Mouse (Mus musculus) brown adipose tissue, adult 24 weeks (tissue): ENCODE measurements around the gene Igf2r. TPM values are rescaled to one million over a fixed set of nuclear protein-coding genes. Genes with fewer than 3 reads are reported as not detected.

Source experiments
- H3K27ac ChIP-seq: fragments of 200-500 bp; replicated peaks from 2 replicates; pipeline ENCODE4 v1.5.1; 2012; ENCODE audit warnings: low read depth, mild to moderate bottlenecking, low read length
- H3K4me1 ChIP-seq: fragments of 200-500 bp; 2 replicates; pipeline ENCODE4 v1.6.1; 2012; ENCODE audit warnings: low read length, mixed read lengths; ENCODE audit not compliant: control insufficient read depth, insufficient read depth, insufficient read length
- H3K4me3 ChIP-seq: fragments of 200-500 bp; 2 replicates; pipeline ENCODE4 v1.5.1; 2012; ENCODE audit warnings: low read depth, mild to moderate bottlenecking, low read length, moderate library complexity; ENCODE audit not compliant: insufficient read depth
- polyA plus RNA-seq: library from polyadenylated mRNA; stranded (reverse); fragments of >200 nt; gene quantifications from 2 replicates; pipeline ENCODE4 v1.2.4, GENCODE M21; 2012; ENCODE audit not compliant: missing spikeins, insufficient read depth, insufficient read length

Igf2r gene
- polyA plus RNA-seq, 1 experiment, result 16.3 TPM

GRCm38 (mm10) chr17:12660572-12661260, 108.7 kb downstream of the Igf2r start:
- Histone ChIP-seq H3K4me3 (no peak overlapping the region), H3K27ac (no peak overlapping the region), H3K4me1 (peaks cover 6% of the 10 kb centered on the region; the same call in 1 of the 2 replicates)

- Histone ChIP-seq H3K4me3 (no peak overlapping the region), H3K4me1 (peaks cover 5% of the 10 kb centered on the region; the same call in 1 of the 2 replicates), H3K27ac (no peak overlapping the region)
Observed at GRCm38 (mm10) chr17:12659233-12659632, 110.2 kb downstream of the Igf2r start.

- Histone ChIP-seq H3K4me1 (peaks cover under 1% of the 10 kb centered on the region; the same call in 1 of the 2 replicates), H3K4me3 (no peak overlapping the region), H3K27ac (no peak overlapping the region)
Observed at GRCm38 (mm10) chr17:12658784-12659183, 110.7 kb downstream of the Igf2r start.

- Histone ChIP-seq H3K27ac (no peak overlapping the region), H3K4me3 (no peak overlapping the region), H3K4me1 (no peaks in the 10 kb centered on the region)
Observed at GRCm38 (mm10) chr17:12655826-12656225, 113.6 kb downstream of the Igf2r start.

GRCm38 (mm10) chr17:12654061-12654460, 115.4 kb downstream of the Igf2r start:
- Histone ChIP-seq H3K27ac (no peak overlapping the region), H3K4me1 (no peaks in the 10 kb centered on the region), H3K4me3 (no peak overlapping the region)

GRCm38 (mm10) chr17:12652604-12653003, 116.9 kb downstream of the Igf2r start:
- no peak overlapping the region for H3K27ac ChIP-seq
- H3K4me3 ChIP-seq, result no peak overlapping the region
- H3K4me1 ChIP-seq, result no peaks in the 10 kb centered on the region

- Histone ChIP-seq H3K4me1 (no peaks in the 10 kb centered on the region), H3K4me3 (no peak overlapping the region), H3K27ac (no peak overlapping the region)
Observed at GRCm38 (mm10) chr17:12645461-12645860, 124.0 kb downstream of the Igf2r start.

GRCm38 (mm10) chr17:12641087-12641486, 128.4 kb downstream of the Igf2r start:
- Histone ChIP-seq H3K4me1 (no peaks in the 10 kb centered on the region), H3K4me3 (no peak overlapping the region), H3K27ac (no peak overlapping the region)

GRCm38 (mm10) chr17:12639585-12639984, 129.9 kb downstream of the Igf2r start:
- Histone ChIP-seq H3K4me1 (no peaks in the 10 kb centered on the region; the same call in 1 of the 2 replicates), H3K4me3 (no peak overlapping the region), H3K27ac (no peak overlapping the region)

- peaks cover 7% of the 10 kb centered on the region for H3K4me1 ChIP-seq
- H3K4me3 ChIP-seq, result no peak overlapping the region
- H3K27ac ChIP-seq, result no peak overlapping the region
Observed at GRCm38 (mm10) chr17:12634814-12635213, 134.7 kb downstream of the Igf2r start.

Other genes with a start within 250 kb of the Igf2r start
- gene Slc22a2, start 185.5 kb downstream of the Igf2r start, polyA plus RNA-seq, result 1.9 and 3.6 TPM in 2 replicates
- gene Slc22a1, start 93.8 kb downstream of the Igf2r start, polyA plus RNA-seq, result not detected in 2 replicates
- not detected in 2 replicates for gene Mas1, start 98.5 kb upstream of the Igf2r start, polyA plus RNA-seq
- gene Mrgprh, start 106.4 kb upstream of the Igf2r start, polyA plus RNA-seq, result not detected in 2 replicates
- 67.4 and 78.9 TPM in 2 replicates for gene Pnldc1, start 140.6 kb upstream of the Igf2r start, polyA plus RNA-seq
- 154 and 194 TPM in 2 replicates for gene Tcp1, start 146.0 kb upstream of the Igf2r start, polyA plus RNA-seq
- 135 and 149 TPM in 2 replicates for gene Mrpl18, start 146.7 kb upstream of the Igf2r start, polyA plus RNA-seq
- gene Acat3, start 170.9 kb upstream of the Igf2r start, polyA plus RNA-seq, result 1.9 TPM in 1 of 2 replicates, not detected in the other
- gene Acat2, start 191.1 kb upstream of the Igf2r start, polyA plus RNA-seq, result 236 TPM in 2 replicates
- gene Wtap, start 224.5 kb upstream of the Igf2r start, polyA plus RNA-seq, result 59.6 and 62.5 TPM in 2 replicates
- gene Sod2, start 237.2 kb upstream of the Igf2r start, polyA plus RNA-seq, result 1,013 and 1,407 TPM in 2 replicates